Mouse (Mus musculus): Measurements from ENCODE around the gene Gfpt1. TPM values are rescaled to one million over a fixed set of nuclear protein-coding genes. Genes with fewer than 3 reads are reported as not detected.
"Not testable (repeated sequence)": the region's sequence is repeated elsewhere in the genome, so short reads cannot be mapped to it uniquely, and the experiment has no call there.

Gene Gfpt1
- polyA plus RNA-seq, 1 experiment = 11.9 TPM

GRCm38 (mm10) chr6:87072759-87073158 is 30.1 kb downstream of the Gfpt1 start:
- no peak overlapping the region for H3K4me3 ChIP-seq (ENCODE audit: insufficient read depth, low read depth, low read length)
- WGBS = 81% methylated on average over 4 of the region's 4 CpGs
- H3K36me3 ChIP-seq (ENCODE audit: control insufficient read depth, insufficient read depth, low read length) = peaks cover 2% of the 10 kb centered on the region; the same call in 1 of the 2 replicates
- no peak for DNase-seq
- H3K27ac ChIP-seq (ENCODE audit: insufficient read depth, low read depth, low read length) = no peak overlapping the region
- no peak for TF ChIP-seq CTCF (conservative IDR thresholded peaks at IDR 0.05; ENCODE audit: insufficient read depth, insufficient read length, low read depth, low read length)
- TF ChIP-seq POLR2A (IDR thresholded peaks at IDR 0.05; ENCODE audit: low read depth, low read length) = no peak
- no peaks in the 10 kb centered on the region for H3K27me3 ChIP-seq (replicated peaks; ENCODE audit: control insufficient read depth, insufficient read depth, low read length)
- H3K4me1 ChIP-seq (ENCODE audit: control insufficient read depth, insufficient read depth, low read length) = no peaks in the 10 kb centered on the region

DNA sequence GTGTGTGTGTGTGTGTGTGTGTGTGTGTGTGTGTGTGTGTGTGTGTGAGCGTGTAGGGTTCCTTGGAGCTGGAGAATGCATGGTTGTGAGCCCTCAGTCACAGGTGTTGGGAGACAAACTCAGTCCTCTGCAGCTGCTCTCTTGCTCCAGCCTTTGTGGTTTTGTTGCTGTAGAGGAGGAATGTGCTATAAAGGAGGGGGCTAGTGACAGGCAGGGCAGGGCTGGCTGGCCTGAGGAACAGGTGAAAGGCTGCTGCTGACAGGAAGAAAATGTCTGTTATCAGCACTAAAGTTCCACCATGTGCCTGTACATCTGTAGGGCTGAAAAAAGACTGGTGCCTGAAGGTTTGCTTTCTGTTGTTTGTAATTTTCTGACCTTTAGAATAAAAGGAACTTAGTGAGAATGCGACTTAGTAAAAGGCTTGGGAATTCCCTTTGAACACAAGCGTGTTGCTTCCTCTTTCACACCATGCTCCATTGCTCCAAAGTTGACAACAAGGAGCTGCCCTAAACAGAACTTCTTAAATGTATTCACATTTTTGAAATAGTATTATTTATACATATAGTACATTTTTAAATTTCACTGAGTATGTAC is 32.5 kb downstream of the Gfpt1 start:
- Histone ChIP-seq H3K4me3 (ENCODE audit: insufficient read depth, low read depth, low read length) (no peak overlapping the region), H3K27me3 (replicated peaks; ENCODE audit: control insufficient read depth, insufficient read depth, low read length) (no peaks in the 10 kb centered on the region), H3K4me1 (ENCODE audit: control insufficient read depth, insufficient read depth, low read length) (no peaks in the 10 kb centered on the region), H3K36me3 (ENCODE audit: control insufficient read depth, insufficient read depth, low read length) (no peaks in the 10 kb centered on the region), H3K27ac (ENCODE audit: insufficient read depth, low read depth, low read length) (no peak overlapping the region)
- 78% methylated on average over 3 of the region's 3 CpGs for WGBS
- TF ChIP-seq POLR2A (IDR thresholded peaks at IDR 0.05; ENCODE audit: low read depth, low read length) (no peak), CTCF (conservative IDR thresholded peaks at IDR 0.05; ENCODE audit: insufficient read depth, insufficient read length, low read depth, low read length) (no peak)
- no peak for DNase-seq

DNA sequence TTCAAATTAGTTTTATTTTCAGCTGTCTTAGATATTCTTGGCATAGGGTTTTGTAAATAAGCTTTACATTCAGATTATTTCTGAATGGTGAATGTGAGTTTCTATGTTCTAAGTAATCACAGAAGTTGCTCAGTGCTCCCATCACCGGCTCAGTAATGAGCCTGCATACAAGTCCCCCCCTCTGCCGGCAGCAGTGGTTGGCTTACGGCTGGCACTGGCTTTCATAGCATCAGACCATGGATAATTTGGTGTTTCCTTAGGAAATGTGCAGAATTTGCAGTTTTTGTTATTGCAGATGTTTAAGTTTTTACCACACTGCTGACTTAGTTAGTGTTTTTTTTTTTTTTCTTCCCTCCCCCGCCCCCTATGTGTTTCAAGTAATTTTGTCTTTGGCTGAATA is 36.8 kb downstream of the Gfpt1 start:
- no peak overlapping the region for H3K27ac ChIP-seq (ENCODE audit: insufficient read depth, low read depth, low read length)
- no peaks in the 10 kb centered on the region for H3K4me1 ChIP-seq (ENCODE audit: control insufficient read depth, insufficient read depth, low read length)
- no peak overlapping the region for H3K4me3 ChIP-seq (ENCODE audit: insufficient read depth, low read depth, low read length)
- TF ChIP-seq POLR2A (IDR thresholded peaks at IDR 0.05; ENCODE audit: low read depth, low read length) = no peak
- TF ChIP-seq CTCF (conservative IDR thresholded peaks at IDR 0.05; ENCODE audit: insufficient read depth, insufficient read length, low read depth, low read length) = no peak
- no peak for DNase-seq
- H3K36me3 ChIP-seq (ENCODE audit: control insufficient read depth, insufficient read depth, low read length) = no peaks in the 10 kb centered on the region
- WGBS = 91% methylated on average over 4 of the region's 4 CpGs
- H3K27me3 ChIP-seq (replicated peaks; ENCODE audit: control insufficient read depth, insufficient read depth, low read length) = no peaks in the 10 kb centered on the region

DNA sequence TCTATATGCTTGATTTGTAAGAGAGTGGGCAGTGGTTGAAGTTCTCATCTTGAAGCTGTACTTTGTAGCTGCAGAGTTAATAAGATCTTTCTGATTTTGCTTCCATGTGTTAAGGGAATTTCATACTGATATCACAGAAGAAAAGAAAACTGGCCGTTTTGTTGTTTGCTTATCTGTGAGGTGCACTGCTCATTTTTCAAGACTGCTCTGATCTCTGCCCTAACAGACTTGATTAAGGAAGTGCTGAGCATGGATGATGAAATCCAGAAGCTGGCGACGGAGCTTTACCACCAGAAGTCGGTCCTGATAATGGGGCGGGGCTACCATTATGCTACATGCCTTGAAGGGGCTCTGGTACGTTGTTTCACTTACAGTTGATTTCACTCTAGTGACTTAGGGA is 42.4 kb downstream of the Gfpt1 start:
- WGBS = 83% methylated on average over 6 of the region's 6 CpGs
- TF ChIP-seq CTCF (conservative IDR thresholded peaks at IDR 0.05; ENCODE audit: insufficient read depth, insufficient read length, low read depth, low read length) = no peak
- no peak for TF ChIP-seq POLR2A (IDR thresholded peaks at IDR 0.05; ENCODE audit: low read depth, low read length)
- Histone ChIP-seq H3K27me3 (replicated peaks; ENCODE audit: control insufficient read depth, insufficient read depth, low read length) (no peaks in the 10 kb centered on the region), H3K27ac (ENCODE audit: insufficient read depth, low read depth, low read length) (no peak overlapping the region), H3K36me3 (ENCODE audit: control insufficient read depth, insufficient read depth, low read length) (peaks cover 1% of the 10 kb centered on the region; the same call in 1 of the 2 replicates), H3K4me1 (ENCODE audit: control insufficient read depth, insufficient read depth, low read length) (no peaks in the 10 kb centered on the region), H3K4me3 (ENCODE audit: insufficient read depth, low read depth, low read length) (no peak overlapping the region)
- no peak for DNase-seq

- Histone ChIP-seq H3K4me1 (ENCODE audit: control insufficient read depth, insufficient read depth, low read length) (no peaks in the 10 kb centered on the region), H3K27ac (ENCODE audit: insufficient read depth, low read depth, low read length) (no peak overlapping the region), H3K4me3 (ENCODE audit: insufficient read depth, low read depth, low read length) (no peak overlapping the region), H3K27me3 (replicated peaks; ENCODE audit: control insufficient read depth, insufficient read depth, low read length) (no peaks in the 10 kb centered on the region), H3K36me3 (ENCODE audit: control insufficient read depth, insufficient read depth, low read length) (peaks cover 1% of the 10 kb centered on the region; the same call in 1 of the 2 replicates)
- TF ChIP-seq CTCF (conservative IDR thresholded peaks at IDR 0.05; ENCODE audit: insufficient read depth, insufficient read length, low read depth, low read length) (no peak), POLR2A (IDR thresholded peaks at IDR 0.05; ENCODE audit: low read depth, low read length) (no peak)
- DNase-seq = no peak
- 93% methylated on average over 5 of the region's 5 CpGs for WGBS
These were observed 45.7 kb downstream of the Gfpt1 start for GRCm38 (mm10) chr6:87088356-87088755.

DNA sequence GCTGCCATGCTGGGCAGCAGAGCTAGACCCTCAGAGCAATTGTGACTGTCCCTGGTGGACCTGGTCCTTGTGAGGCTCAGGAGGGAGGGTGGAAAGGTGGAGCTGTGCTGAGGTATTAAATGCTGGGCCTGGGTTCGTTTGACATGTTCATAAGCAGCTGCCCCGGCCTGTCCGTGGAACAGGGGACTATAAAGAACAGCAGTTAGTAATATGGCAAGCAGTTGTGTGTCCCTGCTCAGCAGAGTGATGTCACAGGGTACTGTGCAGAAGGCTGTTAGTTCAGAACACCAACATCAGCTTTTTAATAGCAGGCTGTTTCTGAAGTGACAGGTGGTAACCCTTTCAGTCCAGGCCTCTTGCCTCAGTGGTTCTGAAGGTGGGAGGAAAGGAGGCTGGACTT is 48.2 kb downstream of the Gfpt1 start:
- H3K27me3 ChIP-seq (replicated peaks; ENCODE audit: control insufficient read depth, insufficient read depth, low read length) = no peaks in the 10 kb centered on the region
- no peak overlapping the region for H3K27ac ChIP-seq (ENCODE audit: insufficient read depth, low read depth, low read length)
- H3K36me3 ChIP-seq (ENCODE audit: control insufficient read depth, insufficient read depth, low read length) = peaks cover 1% of the 10 kb centered on the region; the same call in 1 of the 2 replicates
- H3K4me3 ChIP-seq (ENCODE audit: insufficient read depth, low read depth, low read length) = no peak overlapping the region
- H3K4me1 ChIP-seq (ENCODE audit: control insufficient read depth, insufficient read depth, low read length) = no peaks in the 10 kb centered on the region
- WGBS = 77% methylated on average over 3 of the region's 3 CpGs
- no peak for TF ChIP-seq POLR2A (IDR thresholded peaks at IDR 0.05; ENCODE audit: low read depth, low read length)
- TF ChIP-seq CTCF (conservative IDR thresholded peaks at IDR 0.05; ENCODE audit: insufficient read depth, insufficient read length, low read depth, low read length) = no peak
- no peak for DNase-seq

DNA sequence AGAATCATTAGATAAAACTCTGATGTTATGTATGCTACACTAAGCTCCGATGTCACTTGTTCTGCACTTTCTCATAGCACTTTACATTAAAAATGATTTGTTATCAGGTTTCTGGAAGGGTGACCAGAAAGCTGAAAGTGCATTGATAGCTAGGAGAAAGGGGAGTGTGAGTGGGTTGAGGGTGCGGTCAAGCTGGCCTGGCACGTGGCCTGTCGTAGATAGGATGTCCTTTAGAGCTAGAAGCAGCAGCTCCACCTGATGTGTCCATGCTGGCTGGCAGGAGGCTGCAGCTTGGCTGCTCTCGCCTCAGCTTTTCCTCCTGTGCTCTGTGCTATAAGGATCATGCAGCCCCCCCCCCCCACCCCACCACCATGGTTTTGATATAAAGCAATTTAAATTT is 49.8 kb downstream of the Gfpt1 start:
- Histone ChIP-seq H3K36me3 (ENCODE audit: control insufficient read depth, insufficient read depth, low read length) (no peaks in the 10 kb centered on the region; the same call in 1 of the 2 replicates), H3K4me1 (ENCODE audit: control insufficient read depth, insufficient read depth, low read length) (no peaks in the 10 kb centered on the region), H3K4me3 (ENCODE audit: insufficient read depth, low read depth, low read length) (no peak overlapping the region), H3K27ac (ENCODE audit: insufficient read depth, low read depth, low read length) (no peak overlapping the region), H3K27me3 (replicated peaks; ENCODE audit: control insufficient read depth, insufficient read depth, low read length) (no peaks in the 10 kb centered on the region)
- 84% methylated on average over 5 of the region's 5 CpGs for WGBS
- DNase-seq = no peak
- TF ChIP-seq CTCF (conservative IDR thresholded peaks at IDR 0.05; ENCODE audit: insufficient read depth, insufficient read length, low read depth, low read length) = no peak

- not testable (repeated sequence) for H3K4me1 ChIP-seq (ENCODE audit: control insufficient read depth, insufficient read depth, low read length); H3K27me3 ChIP-seq (replicated peaks; ENCODE audit: control insufficient read depth, insufficient read depth, low read length); H3K27ac ChIP-seq (ENCODE audit: insufficient read depth, low read depth, low read length); H3K4me3 ChIP-seq (ENCODE audit: insufficient read depth, low read depth, low read length); H3K36me3 ChIP-seq (ENCODE audit: control insufficient read depth, insufficient read depth, low read length); DNase-seq
- WGBS = 91% methylated on average over 8 of the region's 8 CpGs
These were observed 51.0 kb downstream of the Gfpt1 start for GRCm38 (mm10) chr6:87093631-87094030.

All from kidney, adult 2 months (tissue).